ENCODE assay signal across 7 mouse cellular contexts in genomic region chr5:139686530-139687249, GRCm38 (mm10). TPM values are rescaled to one million over a fixed set of nuclear protein-coding genes. Genes with fewer than 3 reads are reported as not detected.
DNase-seq lines count a peak whose midpoint lies in the region.

No protein-coding gene starts in this region.

- no peaks in the 10 kb centered on the region for H3K9me3 ChIP-seq in hindbrain, embryonic 10.5 days

- intact Hi-C loops in gastrocnemius, postnatal 36 days (cut with DNase I), result no loop called here

- H3K4me1 ChIP-seq in hindbrain, embryonic 10.5 days (replicated peaks), result peaks cover 38% of the 10 kb centered on the region

- 29% methylated on average over 21 of the region's 21 CpGs for WGBS in hindbrain, embryonic 10.5 days

- H3K27me3 ChIP-seq in hindbrain, embryonic 10.5 days (ENCODE audit: insufficient read depth, poor library complexity, severe bottlenecking), result peaks cover 76% of the 10 kb centered on the region

- 0 out of 2 replicates have a peak overlapping the region, but pooled peaks have one; percentile 40 for H3K27ac ChIP-seq in hindbrain, embryonic 10.5 days

- DNase-seq in right cerebral cortex, adult 2 months (ENCODE audit: low spot score in 2 of 2), result peak; percentile 19 to 38
- no peak for DNase-seq in right cerebral cortex, postnatal 25 days
- peak; percentile 82 for DNase-seq in embryo, embryonic 11 days
- DNase-seq in hindbrain, embryonic 10.5 days (ENCODE audit: low spot score), result peak; percentile 65
- peak; percentile 62 to 63 for DNase-seq in lung, postnatal 4 days
- peak; percentile 46 to 48 for DNase-seq in urinary bladder, postnatal 36 days (ENCODE audit: low spot score in 2 of 2)
- no peak for DNase-seq in gastrocnemius, postnatal 36 days

- H3K4me3 ChIP-seq in hindbrain, embryonic 10.5 days, result 0 out of 2 replicates have a peak overlapping the region, but pooled peaks have one; percentile 9

- no peaks in the 10 kb centered on the region for H3K36me3 ChIP-seq in hindbrain, embryonic 10.5 days

RNA-seq across cellular contexts. Expression of gene Micall2, which starts 49.4 kb away (rescaled TPM):
- 6.9 and 10.2 TPM in 2 replicates for polyA plus RNA-seq in hindbrain, embryonic 10.5 days (2016; fragmentation: Nextera tagmentation; extraction: Ambion mirVana)
- total RNA-seq in gastrocnemius, postnatal 36 days (2021), result under 1 TPM; 0.52 to 0.94 TPM

Comparison
In these comparisons a context has a peak if more than half of its experiments do, and no peak if none do; other contexts are left out.
1. DNase-seq: peak in right cerebral cortex, adult 2 months (2 of 2), embryo, embryonic 11 days (single experiment), hindbrain, embryonic 10.5 days (single experiment), lung, postnatal 4 days (2 of 2) and urinary bladder, postnatal 36 days (2 of 2); none in right cerebral cortex, postnatal 25 days (single experiment) and gastrocnemius, postnatal 36 days (0 of 2).